Mouse (Mus musculus): ENCODE measurements around the gene Vgll4. TPM values are rescaled to one million over a fixed set of nuclear protein-coding genes. Genes with fewer than 3 reads are reported as not detected.
A peak's percentile ranks its signal among the peaks of the same experiment; 100 is the strongest.

Vgll4 gene
- polyA plus RNA-seq, 2 experiments = 4.6 to 5.5 TPM

DNA sequence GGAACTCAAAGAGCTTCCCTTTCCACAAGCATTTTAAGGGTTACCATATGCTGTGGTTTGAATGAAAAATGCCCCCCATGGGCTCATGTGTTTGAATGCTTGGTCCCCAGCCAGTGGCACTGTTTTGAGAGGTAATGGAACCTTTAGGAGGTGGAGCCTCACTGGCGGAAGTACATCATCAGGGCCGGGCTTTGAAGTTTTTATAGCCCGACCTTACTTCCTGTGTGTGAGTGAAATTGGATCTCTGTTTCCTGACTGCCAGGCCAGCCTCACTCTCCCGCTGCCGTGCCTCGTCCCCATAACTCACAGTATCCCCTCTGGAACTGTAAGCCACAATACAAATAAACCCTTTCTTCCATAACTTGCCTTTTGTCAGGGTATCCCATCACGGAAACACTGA, 70.1 kb downstream of the Vgll4 start:
- H3K4me2 ChIP-seq (ENCODE audit: low read depth) = peak overlapping the region; percentile 70
- H3K27ac ChIP-seq = no peak overlapping the region
- H3K4me1 ChIP-seq (replicated peaks; ENCODE audit: control insufficient read depth in 2 of 2, insufficient read depth in 2 of 2, low read length in 1 of 2) = peaks cover 35 to 50% of the 10 kb centered on the region in 2 experiments
- H3K27me3 ChIP-seq (ENCODE audit: control insufficient read depth, insufficient read depth, low read length) = no peaks in the 10 kb centered on the region
- WGBS (ENCODE audit: insufficient replicate concordance) = 47% methylated on average over 7 of the region's 7 CpGs
- H3K36me3 ChIP-seq (replicated peaks; ENCODE audit: control insufficient read depth, insufficient read depth, low read depth) = no peaks in the 10 kb centered on the region
- DNase-seq (ENCODE audit: low read depth in 3 of 3, low spot score in 3 of 3) (no peak), ATAC-seq (ENCODE audit: insufficient read depth) (no peak)
- no peaks in the 10 kb centered on the region for H3K9me3 ChIP-seq (ENCODE audit: control insufficient read depth, low read length)
- TF ChIP-seq CTCF (IDR thresholded peaks at IDR 0.05; ENCODE audit: low read depth) (no peak), EP300 (IDR thresholded peaks at IDR 0.05; ENCODE audit: low read depth) (no peak)
- H3K9ac ChIP-seq (replicated peaks) = no peak overlapping the region
- H3K4me3 ChIP-seq (ENCODE audit: insufficient read depth in 1 of 2, low read depth in 2 of 2, low read length in 2 of 2) = no peak overlapping the region

DNA sequence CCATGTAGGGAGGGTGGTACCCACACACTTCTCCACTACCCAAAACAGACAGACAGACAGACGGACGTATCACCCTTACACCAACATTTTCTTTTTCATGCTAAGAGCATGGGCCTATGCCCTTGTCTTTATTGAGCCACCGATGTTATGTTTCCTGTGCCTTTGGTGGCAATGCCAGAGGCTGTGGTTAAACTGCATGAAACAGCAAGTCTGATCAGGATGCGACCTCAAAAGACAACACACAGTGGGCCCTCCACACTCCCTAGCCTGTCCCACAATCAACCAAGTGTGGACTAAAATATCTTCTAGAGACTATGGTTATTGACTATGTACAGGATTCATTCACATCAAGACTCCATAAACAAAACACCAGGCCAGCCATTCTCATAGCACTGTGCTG, 70.8 kb downstream of the Vgll4 start:
- no peak overlapping the region for H3K27ac ChIP-seq
- 43% methylated on average over 4 of the region's 4 CpGs for WGBS (ENCODE audit: insufficient replicate concordance)
- H3K9ac ChIP-seq (replicated peaks) = no peak overlapping the region
- peaks cover 42 to 50% of the 10 kb centered on the region in 2 experiments for H3K4me1 ChIP-seq (replicated peaks; ENCODE audit: control insufficient read depth in 2 of 2, insufficient read depth in 2 of 2, low read length in 1 of 2)
- no peaks in the 10 kb centered on the region for H3K36me3 ChIP-seq (replicated peaks; ENCODE audit: control insufficient read depth, insufficient read depth, low read depth)
- H3K4me2 ChIP-seq (ENCODE audit: low read depth) = no peak overlapping the region
- ATAC-seq (ENCODE audit: insufficient read depth) (no peak), DNase-seq (ENCODE audit: low read depth in 3 of 3, low spot score in 3 of 3) (no peak)
- no peak overlapping the region for H3K4me3 ChIP-seq (ENCODE audit: insufficient read depth in 1 of 2, low read depth in 2 of 2, low read length in 2 of 2)
- no peak for TF ChIP-seq EP300 (IDR thresholded peaks at IDR 0.05; ENCODE audit: low read depth)
- TF ChIP-seq CTCF (IDR thresholded peaks at IDR 0.05; ENCODE audit: low read depth) = no peak
- no peaks in the 10 kb centered on the region for H3K27me3 ChIP-seq (ENCODE audit: control insufficient read depth, insufficient read depth, low read length)
- H3K9me3 ChIP-seq (ENCODE audit: control insufficient read depth, low read length) = no peaks in the 10 kb centered on the region

GRCm38 (mm10) chr6:114896281-114896680, 73.5 kb downstream of the Vgll4 start:
- Histone ChIP-seq H3K9ac (replicated peaks) (no peak overlapping the region), H3K4me2 (ENCODE audit: low read depth) (no peak overlapping the region), H3K27ac (no peak overlapping the region), H3K27me3 (ENCODE audit: control insufficient read depth, insufficient read depth, low read length) (no peaks in the 10 kb centered on the region), H3K9me3 (ENCODE audit: control insufficient read depth, low read length) (no peaks in the 10 kb centered on the region), H3K4me3 (ENCODE audit: insufficient read depth in 1 of 2, low read depth in 2 of 2, low read length in 2 of 2) (no peak overlapping the region), H3K36me3 (replicated peaks; ENCODE audit: control insufficient read depth, insufficient read depth, low read depth) (no peaks in the 10 kb centered on the region), H3K4me1 (replicated peaks; ENCODE audit: control insufficient read depth in 2 of 2, insufficient read depth in 2 of 2, low read length in 1 of 2) (peaks cover 28 to 40% of the 10 kb centered on the region in 2 experiments)
- TF ChIP-seq CTCF (IDR thresholded peaks at IDR 0.05; ENCODE audit: low read depth) (no peak), EP300 (IDR thresholded peaks at IDR 0.05; ENCODE audit: low read depth) (no peak)
- ATAC-seq (ENCODE audit: insufficient read depth) (no peak), DNase-seq (ENCODE audit: low read depth in 3 of 3, low spot score in 3 of 3) (no peak)
- WGBS (ENCODE audit: insufficient replicate concordance) = 78% methylated on average over 2 of the region's 2 CpGs

DNA sequence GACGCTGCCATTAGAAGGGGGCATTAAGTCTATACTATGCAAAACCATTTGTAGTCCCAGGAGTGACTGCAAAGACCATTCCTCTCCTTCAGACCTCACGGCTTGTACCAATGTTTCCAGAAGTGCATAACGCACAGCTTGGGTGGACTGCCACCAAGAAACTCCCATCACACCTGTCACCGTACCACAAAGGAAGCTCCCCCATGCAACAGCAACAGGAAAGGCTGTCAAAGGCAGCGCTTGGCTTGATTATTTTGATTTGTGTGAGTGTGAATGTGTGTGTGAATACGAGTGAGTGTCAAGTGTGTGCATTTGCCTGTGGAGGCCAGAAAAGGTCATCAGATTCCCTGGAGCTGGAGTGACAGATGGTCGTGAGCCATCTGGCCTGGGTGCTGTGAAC, 74.6 kb downstream of the Vgll4 start:
- Histone ChIP-seq H3K9ac (replicated peaks) (no peak overlapping the region), H3K4me1 (replicated peaks; ENCODE audit: control insufficient read depth in 2 of 2, insufficient read depth in 2 of 2, low read length in 1 of 2) (peaks cover 19 to 32% of the 10 kb centered on the region in 2 experiments), H3K36me3 (replicated peaks; ENCODE audit: control insufficient read depth, insufficient read depth, low read depth) (no peaks in the 10 kb centered on the region), H3K4me2 (ENCODE audit: low read depth) (no peak overlapping the region), H3K9me3 (ENCODE audit: control insufficient read depth, low read length) (no peaks in the 10 kb centered on the region), H3K27me3 (ENCODE audit: control insufficient read depth, insufficient read depth, low read length) (no peaks in the 10 kb centered on the region), H3K4me3 (ENCODE audit: insufficient read depth in 1 of 2, low read depth in 2 of 2, low read length in 2 of 2) (no peak overlapping the region), H3K27ac (no peak overlapping the region)
- DNase-seq (ENCODE audit: low read depth in 3 of 3, low spot score in 3 of 3) (no peak), ATAC-seq (ENCODE audit: insufficient read depth) (no peak)
- TF ChIP-seq EP300 (IDR thresholded peaks at IDR 0.05; ENCODE audit: low read depth) (no peak), CTCF (IDR thresholded peaks at IDR 0.05; ENCODE audit: low read depth) (no peak)
- 75% methylated on average over 7 of the region's 7 CpGs for WGBS (ENCODE audit: insufficient replicate concordance)

DNA sequence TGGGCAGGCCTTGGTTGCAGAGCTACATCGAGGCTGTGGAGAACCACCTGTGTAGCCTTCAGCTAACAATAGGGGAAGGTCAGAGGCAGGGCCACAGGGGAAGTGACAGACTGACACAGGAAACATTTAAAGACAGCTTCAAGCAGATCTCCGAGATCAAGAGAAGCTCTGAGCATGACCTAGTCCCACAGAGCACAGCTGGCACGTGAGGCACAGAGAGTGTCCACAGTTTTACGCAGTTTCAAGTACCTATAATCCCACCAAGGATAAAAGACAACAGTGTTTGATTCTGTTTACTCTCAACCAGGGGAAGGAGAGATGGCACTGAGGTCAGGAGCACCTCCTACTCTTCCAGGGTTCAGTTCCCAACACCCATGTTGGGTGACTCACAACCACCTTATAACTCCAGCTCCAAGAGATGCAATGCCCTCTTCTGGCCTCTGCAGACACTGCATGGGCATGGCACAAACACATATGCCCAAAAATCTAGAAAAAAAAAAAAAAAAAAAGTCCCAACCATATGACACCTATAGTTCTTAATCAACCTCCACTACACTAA, 75.2 kb downstream of the Vgll4 start:
- no peaks in the 10 kb centered on the region for H3K36me3 ChIP-seq (replicated peaks; ENCODE audit: control insufficient read depth, insufficient read depth, low read depth)
- no peak overlapping the region for H3K4me3 ChIP-seq (ENCODE audit: insufficient read depth in 1 of 2, low read depth in 2 of 2, low read length in 2 of 2)
- H3K27me3 ChIP-seq (ENCODE audit: control insufficient read depth, insufficient read depth, low read length) = no peaks in the 10 kb centered on the region
- H3K4me2 ChIP-seq (ENCODE audit: low read depth) = no peak overlapping the region
- H3K4me1 ChIP-seq (replicated peaks; ENCODE audit: control insufficient read depth in 2 of 2, insufficient read depth in 2 of 2, low read length in 1 of 2) = peaks cover 13 to 27% of the 10 kb centered on the region in 2 experiments
- WGBS (ENCODE audit: insufficient replicate concordance) = 36% methylated on average over 4 of the region's 4 CpGs
- DNase-seq (ENCODE audit: low read depth in 3 of 3, low spot score in 3 of 3) (no peak), ATAC-seq (ENCODE audit: insufficient read depth) (no peak)
- TF ChIP-seq EP300 (IDR thresholded peaks at IDR 0.05; ENCODE audit: low read depth) = no peak
- peak; percentile 37 for TF ChIP-seq CTCF (IDR thresholded peaks at IDR 0.05; ENCODE audit: low read depth)
- H3K9ac ChIP-seq (replicated peaks) = no peak overlapping the region
- H3K27ac ChIP-seq = no peak overlapping the region; the same call in 1 of the 2 replicates
- no peaks in the 10 kb centered on the region for H3K9me3 ChIP-seq (ENCODE audit: control insufficient read depth, low read length)

All from liver, embryonic 14.5 days (tissue).